Mouse (Mus musculus) myocyte (in vitro differentiated cells): ENCODE measurements around the gene Mrpl48.

Experiments used
- CEBPB ChIP-seq: IDR thresholded peaks from 2 replicates; pipeline ENCODE4 v1.6.1; 2011; ENCODE audit warnings: mild to moderate bottlenecking, moderate library complexity; ENCODE audit not compliant: poor library complexity, insufficient read depth, severe bottlenecking
- E2F4 ChIP-seq: IDR thresholded peaks from one replicate; pipeline ENCODE4 v1.6.1; 2011; ENCODE audit warnings: mild to moderate bottlenecking, control low read depth, moderate library complexity; ENCODE audit not compliant: insufficient read depth
- MAX ChIP-seq: IDR thresholded peaks from one replicate; pipeline ENCODE4 v1.6.1; 2011; ENCODE audit warnings: low read depth, mild to moderate bottlenecking, control low read depth
- MYOD1 ChIP-seq, 3 experiments: IDR thresholded peaks; one replicate each; pipeline ENCODE4 v1.6.1; 2011; ENCODE audit warnings: control low read depth in 2 of 3, low read depth in 2 of 3, mild to moderate bottlenecking in 2 of 3, moderate library complexity in 1 of 3; ENCODE audit not compliant: insufficient read length in 2 of 3, control insufficient read depth in 1 of 3
- MYOG ChIP-seq, 3 experiments: IDR thresholded peaks; one replicate each; pipeline ENCODE4 v1.6.1; 2011; ENCODE audit warnings: control low read depth in 2 of 3, low read depth in 2 of 3, mild to moderate bottlenecking in 2 of 3; ENCODE audit not compliant: insufficient read length in 2 of 3, control insufficient read depth in 1 of 3, insufficient read depth in 1 of 3
- POLR2A ChIP-seq: IDR thresholded peaks from one replicate; pipeline ENCODE4 v1.6.1; 2011; ENCODE audit warnings: low read depth, mild to moderate bottlenecking, control low read depth, moderate library complexity; ENCODE audit not compliant: insufficient read length
- POLR2AphosphoS2 ChIP-seq: IDR thresholded peaks from one replicate; pipeline ENCODE4 v1.6.1; 2011; ENCODE audit warnings: low read depth, control low read depth; ENCODE audit not compliant: insufficient read length
- REST ChIP-seq: IDR thresholded peaks from one replicate; pipeline ENCODE4 v1.6.1; 2011; ENCODE audit warnings: mild to moderate bottlenecking, control low read depth, moderate library complexity; ENCODE audit not compliant: insufficient read depth, insufficient read length
- SRF ChIP-seq: IDR thresholded peaks from one replicate; pipeline ENCODE4 v1.6.1; 2011; ENCODE audit warnings: low read depth; ENCODE audit not compliant: control insufficient read depth, insufficient read length
- TCF12 ChIP-seq: IDR thresholded peaks from one replicate; pipeline ENCODE4 v1.6.1; 2011; ENCODE audit warnings: mild to moderate bottlenecking, control low read depth; ENCODE audit not compliant: poor library complexity, insufficient read depth, severe bottlenecking
- TCF3 ChIP-seq: IDR thresholded peaks from one replicate; pipeline ENCODE4 v1.6.1; 2011; ENCODE audit warnings: low read depth, control low read depth; ENCODE audit not compliant: insufficient read length
- USF1 ChIP-seq: IDR thresholded peaks from one replicate; pipeline ENCODE4 v1.6.1; 2011; ENCODE audit warnings: low read depth, mild to moderate bottlenecking, control low read depth, moderate library complexity

DNA sequence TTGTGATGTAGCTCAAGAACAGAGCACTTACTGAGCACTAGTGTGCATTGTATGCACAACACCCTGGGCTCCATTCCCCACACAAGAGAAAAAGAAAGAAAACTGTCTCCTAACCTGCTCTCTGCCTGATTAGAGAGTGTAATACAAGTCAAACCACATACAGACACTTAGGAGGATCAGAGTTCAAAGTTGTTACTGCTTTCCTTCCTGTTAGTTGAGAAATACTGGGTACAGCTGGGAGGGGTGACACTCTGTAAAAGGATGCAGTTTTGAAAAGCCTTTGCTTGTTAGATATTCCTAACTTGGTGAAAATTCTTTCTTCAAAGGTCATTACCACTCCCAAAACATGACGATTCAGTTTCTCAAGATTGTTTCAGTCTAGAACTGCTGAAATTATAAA lies 18.3 kb downstream of the Mrpl48 start:
- no peak for TF ChIP-seq POLR2A
- TF ChIP-seq MYOD1 (IDR thresholded peaks at IDR 0.05; ENCODE audit: control insufficient read depth in 1 of 3, insufficient read length in 2 of 3, low read depth in 2 of 3), result no peak
- no peak for TF ChIP-seq MYOG (IDR thresholded peaks at IDR 0.05; ENCODE audit: control insufficient read depth in 1 of 3, insufficient read depth in 1 of 3, insufficient read length in 2 of 3, low read depth in 2 of 3)
- no peak for TF ChIP-seq MAX
- TF ChIP-seq USF1, result no peak
- TF ChIP-seq CEBPB, result no peak
- TF ChIP-seq TCF12, result no peak
- TF ChIP-seq REST, result no peak
- TF ChIP-seq TCF3, result no peak
- TF ChIP-seq SRF, result no peak
- no peak for TF ChIP-seq E2F4
- no peak for TF ChIP-seq POLR2AphosphoS2
